Mouse (Mus musculus): Measurements from ENCODE around the gene Slc25a24.

DNA sequence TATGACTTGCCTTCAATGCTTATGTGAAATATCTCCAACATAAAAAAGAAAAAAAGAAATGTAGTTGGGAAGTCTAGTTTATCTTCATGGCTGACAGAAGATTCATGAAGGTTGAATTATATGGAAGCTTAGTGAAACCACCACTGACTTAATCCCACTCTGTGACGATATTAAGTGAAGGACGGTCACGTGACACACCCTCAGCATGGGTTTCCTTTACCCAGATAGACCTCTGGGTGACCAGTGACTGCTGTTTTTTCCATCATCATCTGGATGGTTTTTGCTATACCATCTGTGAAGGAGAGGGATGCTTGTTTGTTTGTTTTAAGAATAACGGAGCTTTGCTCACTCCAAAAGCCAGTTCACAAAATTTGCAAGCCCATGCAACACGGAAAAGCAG lies 3.4 kb upstream of the Slc25a24 start:
- TF ChIP-seq CTCF (conservative IDR thresholded peaks at IDR 0.05; ENCODE audit: insufficient read depth, insufficient read length, low read depth, low read length): no peak
- no peak for TF ChIP-seq POLR2A (IDR thresholded peaks at IDR 0.05; ENCODE audit: low read depth, low read length)

All from kidney, adult 2 months (tissue).